Mouse (Mus musculus): ENCODE data around the gene Lep.

- TF ChIP-seq POLR2A (IDR thresholded peaks at IDR 0.05; ENCODE audit: insufficient read depth, low read depth, low read length) (no peak), CTCF (IDR thresholded peaks at IDR 0.05; ENCODE audit: insufficient read depth, low read depth, low read length) (no peak)
Measured at GRCm38 (mm10) chr6:29022115-29022514, 37.9 kb upstream of the Lep start.
